Mouse (Mus musculus) MEL (cell line): ENCODE data around the gene Gramd2. TPM values are rescaled to one million over a fixed set of nuclear protein-coding genes. Genes with fewer than 3 reads are reported as not detected.

Source experiments
- DNase-seq: peaks from one replicate; pipeline ENCODE4 v3.0.0; 2011; ENCODE audit warnings: low read depth, low spot score
- H3K27ac ChIP-seq: 2 replicates; pipeline ENCODE4 v1.5.1; 2012; ENCODE audit warnings: low read depth, mild to moderate bottlenecking, control low read depth, low read length, moderate library complexity; ENCODE audit not compliant: control insufficient read depth
- H3K27me3 ChIP-seq, 2 experiments: fragments of 150-350 bp in 1 of 2; sonication (generic) in 1 of 2; 2 replicates each; pipeline ENCODE4 v1.6.1; 2012; ENCODE audit warnings: low read length in 2 of 2, mild to moderate bottlenecking in 2 of 2, improper control_type of control experiment in 1 of 2, moderate library complexity in 1 of 2; ENCODE audit not compliant: insufficient read depth in 2 of 2, control insufficient read depth in 1 of 2
- H3K36me3 ChIP-seq, 2 experiments: 2 replicates each; pipeline ENCODE4 v1.6.1; 2012 to 2014; ENCODE audit warnings: low read length in 2 of 2, improper control_type of control experiment in 1 of 2, inconsistent platforms in 1 of 2, mild to moderate bottlenecking in 1 of 2; ENCODE audit not compliant: insufficient read depth in 2 of 2, control insufficient read depth in 1 of 2
- H3K4me1 ChIP-seq, 2 experiments: fragments of 150-350 bp in 1 of 2; sonication (generic) in 1 of 2; 2 replicates each; pipeline ENCODE4 v1.6.1; 2012; ENCODE audit warnings: low read length in 2 of 2, improper control_type of control experiment in 1 of 2, mild to moderate bottlenecking in 1 of 2; ENCODE audit not compliant: insufficient read depth in 2 of 2, control insufficient read depth in 1 of 2
- H3K4me3 ChIP-seq, 2 experiments: fragments of 150-350 bp in 1 of 2; sonication (generic) in 1 of 2; 2 replicates each; pipeline ENCODE4 v1.5.1; 2012; ENCODE audit warnings: low read depth in 2 of 2, low read length in 2 of 2, mild to moderate bottlenecking in 2 of 2, moderate library complexity in 2 of 2, control low read depth in 1 of 2, improper control_type of control experiment in 1 of 2; ENCODE audit not compliant: control insufficient read depth in 1 of 2, insufficient read depth in 1 of 2
- H3K79me2 ChIP-seq: 2 replicates; pipeline ENCODE4 v1.6.1; 2012; ENCODE audit warnings: mild to moderate bottlenecking, low read length, moderate library complexity; ENCODE audit not compliant: control insufficient read depth, poor library complexity, insufficient read depth
- H3K9ac ChIP-seq: 2 replicates; pipeline ENCODE4 v1.6.1; 2012; ENCODE audit warnings: low read depth, mild to moderate bottlenecking, control low read depth, low read length, moderate library complexity; ENCODE audit not compliant: control insufficient read depth, poor library complexity, severe bottlenecking
- H3K9me3 ChIP-seq: fragments of 150-350 bp; sonication (generic); replicated peaks from 2 replicates; pipeline ENCODE4 v1.6.1; 2012; ENCODE audit warnings: mild to moderate bottlenecking, low read length, improper control_type of control experiment, moderate library complexity; ENCODE audit not compliant: insufficient read depth
- BHLHE40 ChIP-seq: IDR thresholded peaks from 2 replicates; pipeline ENCODE4 v1.6.1; 2012; ENCODE audit warnings: low read depth, mild to moderate bottlenecking, inconsistent platforms, low read length, improper control_type of control experiment, borderline replicate concordance
- CTCF ChIP-seq, 3 experiments: IDR thresholded peaks in 2 of 3; conservative IDR thresholded peaks in 1 of 3; 2 replicates each; pipeline ENCODE4 v1.5.1; 2011 to 2012; ENCODE audit warnings: low read length in 3 of 3, low read depth in 2 of 3, mild to moderate bottlenecking in 2 of 3, improper control_type of control experiment in 1 of 3, inconsistent platforms in 1 of 3, mixed read lengths in 1 of 3, moderate library complexity in 1 of 3; ENCODE audit not compliant: control insufficient read depth in 1 of 3, insufficient read depth in 1 of 3, poor library complexity in 1 of 3, severe bottlenecking in 1 of 3
- E2F4 ChIP-seq: IDR thresholded peaks from 2 replicates; pipeline ENCODE4 v1.6.1; 2011; ENCODE audit warnings: low read depth, low read length, improper control_type of control experiment, borderline replicate concordance
- ELF1 ChIP-seq: IDR thresholded peaks from 2 replicates; pipeline ENCODE4 v1.6.1; 2014; ENCODE audit warnings: low read depth, mild to moderate bottlenecking, inconsistent platforms, low read length, improper control_type of control experiment, moderate library complexity
- EP300 ChIP-seq, 2 experiments: IDR thresholded peaks; 2 replicates each; pipeline ENCODE4 v1.6.1; 2011; ENCODE audit warnings: improper control_type of control experiment in 2 of 2, low read length in 2 of 2, low read depth in 1 of 2, mild to moderate bottlenecking in 1 of 2
- ETS1 ChIP-seq: IDR thresholded peaks from 2 replicates; pipeline ENCODE4 v1.6.1; 2012; ENCODE audit warnings: low read depth, mild to moderate bottlenecking, inconsistent platforms, low read length, improper control_type of control experiment, moderate library complexity
- GATA1 ChIP-seq: IDR thresholded peaks from 2 replicates; pipeline ENCODE4 v1.6.1; 2011; ENCODE audit warnings: low read depth, low read length, improper control_type of control experiment
- HCFC1 ChIP-seq: IDR thresholded peaks from 2 replicates; pipeline ENCODE4 v1.6.1; 2012; ENCODE audit warnings: low read depth, mild to moderate bottlenecking, inconsistent platforms, low read length, improper control_type of control experiment, moderate library complexity
- JUND ChIP-seq: IDR thresholded peaks from 2 replicates; pipeline ENCODE4 v1.6.1; 2011; ENCODE audit warnings: low read depth, mild to moderate bottlenecking, improper control_type of control experiment, low read length
- KAT2A ChIP-seq: conservative IDR thresholded peaks from 2 replicates; pipeline ENCODE4 v1.6.1; 2012; ENCODE audit warnings: low read depth, low read length, improper control_type of control experiment, inconsistent platforms
- MAFK ChIP-seq: IDR thresholded peaks from 2 replicates; pipeline ENCODE4 v1.6.1; 2011; ENCODE audit warnings: low read depth, mild to moderate bottlenecking, low read length, improper control_type of control experiment, borderline replicate concordance
- MAX ChIP-seq: IDR thresholded peaks from 2 replicates; pipeline ENCODE4 v1.6.1; 2011; ENCODE audit warnings: low read length, improper control_type of control experiment
- MAZ ChIP-seq: IDR thresholded peaks from 2 replicates; pipeline ENCODE4 v1.6.1; 2012; ENCODE audit warnings: low read depth, mild to moderate bottlenecking, inconsistent platforms, low read length, improper control_type of control experiment
- MXI1 ChIP-seq: IDR thresholded peaks from 2 replicates; pipeline ENCODE4 v1.6.1; 2011; ENCODE audit warnings: mild to moderate bottlenecking, low read depth, low read length, improper control_type of control experiment
- MYB ChIP-seq: IDR thresholded peaks from 2 replicates; pipeline ENCODE4 v1.6.1; 2011; ENCODE audit warnings: mild to moderate bottlenecking, low read depth, low read length, improper control_type of control experiment
- POLR2A ChIP-seq, 2 experiments: IDR thresholded peaks; 2 replicates each; pipeline ENCODE4 v1.6.1; 2011 to 2012; ENCODE audit warnings: low read length in 2 of 2, mild to moderate bottlenecking in 2 of 2, control low read depth in 1 of 2, improper control_type of control experiment in 1 of 2, low read depth in 1 of 2, moderate library complexity in 1 of 2; ENCODE audit not compliant: control insufficient read depth in 1 of 2, insufficient read depth in 1 of 2, poor library complexity in 1 of 2
- POLR2AphosphoS2 ChIP-seq: IDR thresholded peaks from 2 replicates; pipeline ENCODE4 v1.6.1; 2011; ENCODE audit warnings: low read length, improper control_type of control experiment
- POLR2AphosphoS5 ChIP-seq: IDR thresholded peaks from 2 replicates; pipeline ENCODE4 v1.6.1; 2012; ENCODE audit warnings: low read depth, borderline replicate concordance, mild to moderate bottlenecking, inconsistent platforms, low read length, moderate library complexity, mixed read lengths
- RAD21 ChIP-seq: IDR thresholded peaks from 2 replicates; pipeline ENCODE4 v1.6.1; 2011; ENCODE audit warnings: mild to moderate bottlenecking, low read depth, low read length, improper control_type of control experiment
- SIN3A ChIP-seq: IDR thresholded peaks from 2 replicates; pipeline ENCODE4 v1.6.1; 2012; ENCODE audit warnings: low read length, improper control_type of control experiment, inconsistent platforms
- SMC3 ChIP-seq: IDR thresholded peaks from 2 replicates; pipeline ENCODE4 v1.6.1; 2011; ENCODE audit warnings: low read depth, low read length, improper control_type of control experiment
- ZKSCAN1 ChIP-seq: IDR thresholded peaks from 2 replicates; pipeline ENCODE4 v1.6.1; 2012; ENCODE audit warnings: low read depth, mild to moderate bottlenecking, inconsistent platforms, low read length, improper control_type of control experiment, moderate library complexity
- ZMIZ1 ChIP-seq: IDR thresholded peaks from 2 replicates; pipeline ENCODE4 v1.6.1; 2012; ENCODE audit warnings: low read depth, mild to moderate bottlenecking, inconsistent platforms, low read length, improper control_type of control experiment, moderate library complexity
- ZNF384 ChIP-seq: IDR thresholded peaks from 2 replicates; pipeline ENCODE4 v1.6.1; 2012; ENCODE audit warnings: low read depth, mild to moderate bottlenecking, inconsistent platforms, low read length, improper control_type of control experiment
- polyA plus RNA-seq, 2 experiments: library from polyadenylated mRNA; stranded (reverse) in 1 of 2; unstranded in 1 of 2; fragments of >175 nt in 1 of 2; fragments of >200 nt in 1 of 2; gene quantifications; 2 replicates each; pipeline versions ENCODE4 v1.2.1 to v1.2.4; 2012; ENCODE audit warnings: low replicate concordance in 2 of 2, low read depth in 1 of 2; ENCODE audit not compliant: insufficient read length in 2 of 2, insufficient read depth in 1 of 2, missing spikeins in 1 of 2
- total RNA-seq: library from RNA; depleted of rRNA; stranded (reverse); fragments of 300-350 nt; gene quantifications from 2 replicates; pipeline ENCODE4 v1.2.3, GENCODE M21; 2012

The Gramd2 gene
- total and polyA plus RNA-seq, 3 experiments, result 0.04 TPM; not detected in 2

GRCm38 (mm10) chr9:59675598-59675997, 4.3 kb upstream of the Gramd2 start:
- Histone ChIP-seq H3K36me3 (peaks cover 0 to 16% of the 10 kb centered on the region in 2 experiments; a peak in 2 of 4 replicates), H3K4me1 (no peaks in the 10 kb centered on the region), H3K27me3 (no peaks in the 10 kb centered on the region)

GRCm38 (mm10) chr9:59678313-59678712, 1.6 kb upstream of the Gramd2 start:
- peaks cover 0 to 1% of the 10 kb centered on the region in 2 experiments; a peak in 1 of 4 replicates for H3K27me3 ChIP-seq
- H3K9me3 ChIP-seq, result no peaks in the 10 kb centered on the region
- no peak overlapping the region for H3K9ac ChIP-seq
- TF ChIP-seq E2F4 (no peak), ETS1 (no peak), RAD21 (peak; percentile 55), MYB (no peak), SMC3 (peak; percentile 58), EP300 (IDR thresholded peaks at IDR 0.05; ENCODE audit: low read depth in 1 of 2, low read length in 2 of 2) (no peak), MAFK (no peak), MXI1 (no peak), SIN3A (no peak), MAX (no peak), CTCF (IDR thresholded peaks at IDR 0.05 in 2 of 3, conservative IDR thresholded peaks at IDR 0.05 in 1 of 3; ENCODE audit: control insufficient read depth in 1 of 3, insufficient read depth in 1 of 3, low read depth in 2 of 3, low read length in 3 of 3, poor library complexity in 1 of 3, severe bottlenecking in 1 of 3) (peak; percentile 53 to 72 (median 59); a peak in 5 of 6 replicates)
- peaks cover 0 to 5% of the 10 kb centered on the region in 2 experiments; a peak in 1 of 4 replicates for H3K36me3 ChIP-seq
- no peak overlapping the region for H3K27ac ChIP-seq
- H3K4me3 ChIP-seq, result no peak overlapping the region
- no peaks in the 10 kb centered on the region for H3K4me1 ChIP-seq
- DNase-seq, result peak; percentile 62
- H3K79me2 ChIP-seq, result no peaks in the 10 kb centered on the region

More at GRCm38 (mm10) chr9:59675598-59675997, 4.3 kb upstream of the Gramd2 start:
- peak; percentile 20 for DNase-seq
- Histone ChIP-seq H3K9ac (no peak overlapping the region), H3K27ac (no peak overlapping the region), H3K79me2 (no peaks in the 10 kb centered on the region), H3K4me3 (no peak overlapping the region), H3K9me3 (no peaks in the 10 kb centered on the region)
- TF ChIP-seq MXI1, result no peak
- no peak for TF ChIP-seq BHLHE40
- TF ChIP-seq POLR2AphosphoS2, result no peak
- no peak for TF ChIP-seq ZNF384
- no peak for TF ChIP-seq ZMIZ1
- TF ChIP-seq ZKSCAN1, result no peak
- TF ChIP-seq MYB, result no peak
- no peak; a peak in 1 of 4 replicates for TF ChIP-seq POLR2A (IDR thresholded peaks at IDR 0.05; ENCODE audit: control insufficient read depth in 1 of 2, insufficient read depth in 1 of 2, low read depth in 1 of 2, low read length in 2 of 2, poor library complexity in 1 of 2)
- TF ChIP-seq SMC3, result no peak
- TF ChIP-seq ELF1, result no peak
- TF ChIP-seq POLR2AphosphoS5, result no peak
- TF ChIP-seq GATA1, result no peak
- TF ChIP-seq KAT2A, result no peak
- no peak for TF ChIP-seq E2F4
- no peak for TF ChIP-seq MAZ
- TF ChIP-seq CTCF (IDR thresholded peaks at IDR 0.05 in 2 of 3, conservative IDR thresholded peaks at IDR 0.05 in 1 of 3; ENCODE audit: control insufficient read depth in 1 of 3, insufficient read depth in 1 of 3, low read depth in 2 of 3, low read length in 3 of 3, poor library complexity in 1 of 3, severe bottlenecking in 1 of 3), result no peak
- TF ChIP-seq JUND, result no peak
- TF ChIP-seq HCFC1, result no peak
